Mouse (Mus musculus) cerebellum, postnatal 14 days (tissue): ENCODE measurements around the gene Arhgap1.
A peak's percentile ranks its signal among the peaks of the same experiment; 100 is the strongest.
"Not testable (repeated sequence)": the region's sequence is repeated elsewhere in the genome, so short reads cannot be mapped to it uniquely, and the experiment has no call there.

Experiments
- DNase-seq, 2 experiments: peaks; one replicate each; pipeline ENCODE4 v3.0.0; 2021; ENCODE audit warnings: mixed read lengths in 2 of 2

The Arhgap1 gene

DNA sequence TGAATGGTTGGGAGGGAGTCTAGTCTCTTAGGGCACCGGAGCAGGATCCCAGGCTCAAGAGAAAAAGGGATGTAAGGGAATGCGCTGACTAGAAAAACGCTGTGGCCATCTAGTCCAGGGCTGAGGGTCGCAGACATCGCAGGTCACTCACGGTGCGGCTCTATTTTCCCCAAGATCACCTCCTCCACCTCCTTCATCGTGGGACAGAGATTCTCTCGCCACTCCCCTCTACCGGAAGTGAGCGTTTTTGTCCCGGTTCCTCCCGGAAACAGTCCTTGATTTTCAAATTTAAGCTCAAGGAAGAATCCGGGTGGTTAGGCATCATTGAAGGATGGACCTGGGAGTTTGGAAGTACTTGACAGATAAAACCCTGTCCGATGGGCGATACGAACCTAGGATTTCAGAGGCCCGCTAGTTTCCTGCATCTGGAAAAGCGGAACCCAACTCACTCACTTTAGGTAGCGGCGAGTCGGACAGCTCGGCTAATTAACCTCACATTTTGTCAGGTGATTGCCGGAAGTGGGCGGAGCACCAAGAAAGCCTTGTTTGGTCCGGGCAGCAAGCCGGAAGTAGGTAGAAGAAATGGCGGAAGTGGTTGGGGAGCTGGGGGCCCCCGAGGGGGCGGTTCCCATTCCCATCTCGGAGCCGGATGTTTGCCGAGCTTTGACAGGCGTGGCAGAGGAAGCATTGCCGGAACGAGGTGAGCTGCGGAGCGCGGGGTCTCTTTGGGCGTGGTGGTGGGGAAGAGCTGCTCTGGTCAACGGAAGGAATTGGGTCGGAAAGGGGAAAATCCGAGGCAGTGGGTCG, at the start of gene Arhgap1, which contains the start of gene Zfp408:
TSS of gene Arhgap1 (plus strand) at position 308 of the 807 bp plus-strand sequence.
TSS of gene Zfp408 (minus strand) at position 239 of the 807 bp plus-strand sequence.
- DNase-seq = peak; percentile 99

DNA sequence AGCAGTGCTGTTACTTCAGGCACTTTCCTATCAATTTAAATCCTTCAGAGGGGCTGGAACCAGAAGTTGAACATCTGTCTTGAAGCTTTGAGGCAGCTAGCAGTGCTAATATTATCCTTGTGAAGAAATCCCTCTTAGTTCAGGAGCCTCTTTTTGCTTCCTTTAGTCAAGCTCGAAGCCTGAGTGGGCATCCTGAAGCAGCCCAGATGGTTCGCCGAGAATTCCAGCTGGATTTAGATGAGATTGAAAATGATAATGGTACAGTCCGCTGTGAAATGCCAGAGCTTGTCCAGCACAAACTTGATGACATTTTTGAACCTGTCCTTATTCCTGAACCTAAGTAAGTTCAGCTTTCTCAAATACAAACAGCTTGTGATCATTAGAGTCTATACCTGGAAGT, 49.2 kb upstream of the Arhgap1 start:
- DNase-seq = no peak

DNA sequence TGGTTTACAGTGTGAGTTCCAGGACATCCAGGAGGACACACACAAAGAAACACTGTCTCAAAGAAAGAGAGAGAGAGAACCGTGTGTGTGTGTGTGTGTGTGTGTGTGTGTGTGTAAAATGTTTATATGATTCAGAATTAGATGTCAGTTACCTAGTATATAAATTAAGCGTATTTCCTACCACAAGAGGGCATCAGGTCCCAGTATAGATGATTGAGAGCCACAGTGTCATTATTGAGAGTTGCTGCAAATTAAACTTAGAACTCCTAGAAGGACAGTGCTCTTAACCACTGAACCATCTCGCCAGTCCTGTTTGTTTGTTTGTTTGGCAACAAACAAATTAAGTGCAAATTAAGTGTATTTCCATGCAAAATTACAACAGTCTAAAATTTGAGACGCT, 47.3 kb upstream of the Arhgap1 start:
- no peak for DNase-seq

DNA sequence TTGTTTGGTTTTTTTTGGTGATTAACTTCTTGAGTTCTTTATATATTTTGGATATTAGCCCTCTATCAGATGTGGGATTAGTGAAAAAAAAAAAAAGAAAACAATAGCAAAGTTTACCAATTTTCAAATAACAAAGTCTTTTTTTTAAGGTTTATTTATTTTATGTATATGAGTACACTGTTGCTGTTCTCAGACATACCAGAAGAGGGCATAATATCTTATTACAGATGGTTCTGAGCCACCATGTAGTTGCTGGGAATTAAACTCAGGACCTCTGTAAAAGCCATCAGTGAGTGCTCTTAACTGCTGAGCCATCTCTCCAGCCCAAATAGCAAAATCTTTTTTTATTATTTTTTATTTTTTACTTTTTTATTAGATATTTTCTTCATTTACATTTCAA, 40.3 kb upstream of the Arhgap1 start:
- DNase-seq = not testable (repeated sequence)

DNA sequence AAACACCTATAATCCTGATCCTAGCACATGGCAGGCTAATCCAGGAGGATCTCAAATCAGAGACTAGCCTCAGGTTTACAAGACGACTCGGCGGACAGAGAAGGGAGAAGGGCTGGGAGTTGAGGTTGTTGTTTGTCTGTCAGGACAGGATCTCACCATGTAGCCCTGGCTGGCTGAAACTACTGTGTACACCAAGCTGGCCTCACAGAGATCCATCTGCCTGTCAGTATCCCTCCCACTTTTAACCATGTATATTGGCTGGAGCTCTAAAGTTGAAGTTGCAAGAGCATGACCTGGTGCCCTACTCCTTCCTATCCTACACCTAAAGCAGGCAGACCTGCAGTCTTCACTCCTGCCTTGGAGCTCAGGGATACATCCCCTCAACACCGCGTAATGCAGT, 27.3 kb upstream of the Arhgap1 start:
- DNase-seq = no peak

DNA sequence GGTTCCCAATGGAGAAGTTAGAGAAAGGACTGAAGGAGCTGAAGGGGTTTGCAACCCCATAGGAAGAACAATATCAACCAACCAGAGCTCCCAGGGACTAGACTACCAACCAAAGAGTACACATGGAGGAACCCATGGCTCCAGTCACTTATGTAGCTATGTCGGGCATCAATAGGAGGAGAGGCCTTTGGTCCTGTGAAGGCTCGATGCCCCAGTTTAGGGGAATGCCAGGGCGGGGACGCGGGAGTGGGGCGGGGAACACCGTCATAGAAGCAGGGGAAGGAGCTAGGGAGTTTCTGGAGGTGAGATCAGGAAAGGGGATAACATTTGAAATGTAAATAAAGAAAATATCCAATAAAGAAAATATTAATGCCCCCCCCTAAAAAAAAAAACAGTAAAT, 26.3 kb upstream of the Arhgap1 start:
- not testable (repeated sequence) for DNase-seq

DNA sequence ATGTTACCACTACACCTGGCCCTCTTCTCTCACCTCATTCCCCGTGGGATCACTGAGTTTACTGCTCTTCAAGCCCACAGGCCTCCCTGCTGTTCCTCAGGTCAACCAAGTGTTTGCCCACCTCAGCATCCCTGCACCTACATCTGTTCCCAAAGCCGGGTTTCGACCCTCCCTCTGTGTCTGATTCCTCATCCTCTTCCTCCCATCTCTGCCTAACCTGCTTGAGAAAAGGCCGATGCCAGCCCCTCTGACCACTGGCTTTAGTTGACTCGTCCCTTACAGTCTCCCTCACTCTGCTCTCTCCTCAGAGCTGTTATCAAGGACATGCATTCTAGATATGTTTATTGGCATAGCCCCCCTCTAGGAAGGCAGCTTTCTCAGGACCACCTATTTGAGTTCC, 22.2 kb upstream of the Arhgap1 start:
- no peak for DNase-seq

DNA sequence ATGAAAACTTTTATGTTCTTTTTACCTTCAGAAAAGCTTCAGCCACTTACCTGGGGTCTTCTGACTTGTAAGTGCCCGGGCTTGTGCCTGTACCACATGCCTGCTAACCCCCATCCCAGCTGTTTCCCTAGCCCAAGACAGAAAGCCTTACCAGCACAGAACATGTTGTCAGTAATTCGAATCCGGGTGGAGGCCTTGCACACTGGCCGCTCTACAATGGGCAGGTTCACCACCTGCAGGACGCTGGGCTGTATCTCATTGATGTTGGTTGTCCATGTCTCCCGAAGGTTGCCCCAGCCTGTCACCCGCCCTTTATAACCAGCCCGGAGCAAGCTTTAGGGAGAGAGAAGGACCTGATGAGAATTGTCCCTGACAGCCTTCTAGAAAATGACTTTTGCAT, 21.5 kb upstream of the Arhgap1 start:
- no peak for DNase-seq

DNA sequence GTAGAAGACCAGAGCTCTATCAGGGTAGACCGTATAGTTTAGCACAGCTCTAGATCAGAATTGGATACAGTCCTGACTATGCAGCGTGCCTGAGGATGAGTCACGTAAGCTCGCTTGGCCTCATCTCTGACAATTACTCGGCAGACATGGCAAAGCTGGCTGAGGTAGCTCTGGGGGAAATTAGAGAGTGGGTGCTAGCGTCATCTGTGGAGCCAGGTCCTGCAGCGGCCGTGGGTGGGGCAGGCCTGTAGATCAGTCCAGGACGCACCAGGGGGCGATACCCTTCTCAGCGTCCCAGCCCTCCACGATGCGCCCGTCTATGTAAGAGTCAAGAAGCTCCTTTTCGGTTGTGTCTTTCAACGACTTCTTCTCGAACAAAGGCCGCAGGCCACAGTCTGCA, 20.0 kb upstream of the Arhgap1 start:
- no peak for DNase-seq

DNA sequence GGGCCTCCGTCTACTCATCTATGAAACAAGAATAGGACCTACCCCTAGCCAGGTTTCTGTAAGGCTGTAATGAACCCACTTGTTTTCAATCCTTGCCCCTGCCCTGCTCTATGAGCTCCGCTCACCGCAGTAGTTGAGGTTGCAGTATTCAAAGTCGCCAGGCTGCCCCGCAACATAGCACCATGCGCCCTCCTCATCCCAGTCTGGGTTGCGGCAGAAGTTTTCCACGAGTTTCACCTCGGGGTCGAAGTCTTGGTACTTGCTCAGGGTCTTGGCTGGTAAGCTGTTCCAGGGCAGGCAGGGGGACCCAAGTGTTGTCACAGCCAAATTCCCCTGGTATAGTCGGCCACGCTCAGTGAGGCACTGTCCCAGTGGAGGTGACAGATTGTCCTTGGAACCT, 19.3 kb upstream of the Arhgap1 start:
- no peak for DNase-seq

DNA sequence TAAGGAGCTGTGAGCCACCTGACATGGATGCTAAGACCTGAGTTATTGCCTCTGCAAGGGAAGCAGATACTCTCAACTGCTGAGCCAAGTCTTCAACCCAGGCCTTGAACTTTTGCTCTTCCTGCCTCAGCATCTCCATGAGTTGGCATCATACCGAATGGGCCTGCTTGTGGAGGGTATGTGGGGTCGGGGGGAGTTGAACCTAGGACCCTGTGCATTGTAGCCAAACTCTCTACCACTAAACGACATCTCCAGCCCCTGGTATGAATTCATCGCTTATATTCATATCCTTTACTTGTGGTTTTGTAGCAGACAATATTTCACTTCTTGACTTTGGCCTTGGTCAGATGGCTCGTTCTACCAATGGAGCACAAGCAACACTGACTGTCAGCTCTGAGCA, 17.8 kb upstream of the Arhgap1 start:
- no peak for DNase-seq

DNA sequence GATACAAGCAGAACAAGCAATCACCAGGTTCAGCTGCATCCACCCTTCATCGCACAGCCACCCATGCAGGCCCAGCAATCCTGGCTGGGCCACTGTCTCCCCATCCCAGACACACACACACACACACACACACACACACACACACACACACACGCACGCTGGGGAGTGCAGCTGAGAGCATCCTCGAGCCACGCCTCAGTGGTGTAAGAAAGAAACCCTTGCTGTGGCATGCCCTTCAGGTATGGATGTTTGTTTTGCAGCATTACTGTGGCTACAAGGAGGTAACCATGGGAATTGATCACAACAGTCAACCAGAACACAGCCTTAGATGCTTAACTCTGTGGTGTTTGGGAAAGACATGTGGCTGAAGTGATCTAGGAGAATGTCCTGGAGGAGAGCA, 17.3 kb upstream of the Arhgap1 start:
- no peak for DNase-seq

DNA sequence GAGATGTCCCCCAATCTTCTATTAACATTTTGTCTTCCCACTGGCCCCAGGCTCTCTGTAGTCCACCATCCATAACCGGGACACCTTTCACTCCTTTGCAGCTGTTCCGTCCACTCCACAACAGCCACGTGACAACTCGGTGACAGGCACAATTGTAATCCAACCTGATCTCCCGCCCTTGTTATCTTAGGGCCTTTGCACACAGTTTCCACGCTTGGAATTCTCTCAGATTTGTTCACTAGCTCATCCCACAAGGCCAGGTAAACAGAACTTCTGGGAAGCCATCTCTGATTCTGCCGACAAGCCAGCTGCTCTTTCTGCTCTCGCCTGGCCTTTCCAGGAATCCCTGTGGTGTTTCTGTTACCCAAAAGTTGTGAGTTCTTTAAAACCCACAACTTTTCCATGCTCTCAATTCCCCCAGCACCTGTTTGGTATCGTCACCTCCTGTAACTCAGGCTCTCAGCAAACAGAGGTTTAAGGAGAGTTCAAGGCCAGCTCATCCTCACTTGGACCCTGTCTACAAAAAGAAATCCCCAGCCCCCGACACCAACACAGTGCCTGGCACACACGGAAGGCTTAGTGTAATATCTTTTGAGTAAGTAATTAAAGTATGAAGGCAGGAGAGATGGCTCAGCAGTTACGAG, 16.2 kb upstream of the Arhgap1 start:
- DNase-seq = no peak

DNA sequence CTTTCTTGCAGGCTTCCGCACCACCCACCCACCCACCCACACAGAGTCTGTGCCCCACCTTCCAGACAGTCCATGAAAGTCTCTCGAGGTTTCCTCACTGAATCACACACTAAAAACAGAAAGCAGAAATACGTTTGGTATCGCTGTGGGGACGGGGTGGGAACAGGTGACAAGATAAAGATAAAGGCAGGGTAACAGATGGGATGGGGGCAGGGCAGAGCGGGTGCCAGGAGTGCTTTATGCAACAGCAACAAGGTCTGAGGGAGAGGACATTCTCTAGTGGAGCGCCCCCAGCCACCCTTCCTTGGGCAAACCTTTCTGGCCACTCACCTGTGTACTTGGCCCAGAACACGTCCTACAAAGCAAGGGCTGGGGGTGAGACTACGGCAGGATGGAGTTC, 14.8 kb upstream of the Arhgap1 start:
- DNase-seq = peak; percentile 79 to 83

DNA sequence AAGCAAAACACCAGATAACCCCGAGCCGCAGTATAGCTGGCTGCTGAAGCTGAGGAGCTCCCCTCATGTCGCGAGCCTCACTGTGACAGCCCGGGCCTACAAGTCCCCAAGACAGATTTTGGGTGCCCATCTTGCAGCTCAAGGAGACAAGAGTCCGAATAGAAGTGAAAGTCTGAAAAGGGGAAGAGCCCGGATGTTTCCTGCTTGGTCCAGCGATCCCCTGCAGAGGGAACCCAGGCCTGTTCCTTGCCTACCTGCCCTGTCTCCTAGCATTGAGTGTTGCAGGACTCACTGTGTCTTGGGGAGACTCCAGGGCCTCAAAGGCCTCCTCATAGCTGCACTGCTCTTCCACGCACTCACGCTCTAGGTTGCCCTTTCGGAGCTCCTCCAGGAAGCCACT, 14.2 kb upstream of the Arhgap1 start:
- DNase-seq = no peak

DNA sequence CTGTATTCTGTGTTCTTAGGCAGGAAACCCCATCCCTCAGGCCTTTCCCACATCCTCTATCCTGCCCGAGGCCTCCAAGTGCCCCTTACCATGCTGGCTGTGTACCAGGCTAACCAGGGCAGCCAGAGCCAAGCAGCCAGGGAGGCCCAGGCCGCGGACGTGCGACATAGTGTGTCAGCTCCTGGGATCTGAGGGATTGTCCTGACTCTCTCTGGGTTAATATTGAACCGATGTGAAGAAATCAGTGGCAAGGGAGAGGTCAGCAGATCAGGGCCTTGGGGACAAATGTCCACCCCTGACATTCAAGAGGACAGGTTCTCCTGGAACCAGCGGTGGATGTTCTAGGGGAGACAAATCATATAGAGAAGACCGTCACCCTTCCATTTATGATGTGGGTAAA, 13.4 kb upstream of the Arhgap1 start, which contains the start of gene F2:
TSS of gene F2 (minus strand) at position 186 of the 400 bp plus-strand sequence.
- no peak for DNase-seq

DNA sequence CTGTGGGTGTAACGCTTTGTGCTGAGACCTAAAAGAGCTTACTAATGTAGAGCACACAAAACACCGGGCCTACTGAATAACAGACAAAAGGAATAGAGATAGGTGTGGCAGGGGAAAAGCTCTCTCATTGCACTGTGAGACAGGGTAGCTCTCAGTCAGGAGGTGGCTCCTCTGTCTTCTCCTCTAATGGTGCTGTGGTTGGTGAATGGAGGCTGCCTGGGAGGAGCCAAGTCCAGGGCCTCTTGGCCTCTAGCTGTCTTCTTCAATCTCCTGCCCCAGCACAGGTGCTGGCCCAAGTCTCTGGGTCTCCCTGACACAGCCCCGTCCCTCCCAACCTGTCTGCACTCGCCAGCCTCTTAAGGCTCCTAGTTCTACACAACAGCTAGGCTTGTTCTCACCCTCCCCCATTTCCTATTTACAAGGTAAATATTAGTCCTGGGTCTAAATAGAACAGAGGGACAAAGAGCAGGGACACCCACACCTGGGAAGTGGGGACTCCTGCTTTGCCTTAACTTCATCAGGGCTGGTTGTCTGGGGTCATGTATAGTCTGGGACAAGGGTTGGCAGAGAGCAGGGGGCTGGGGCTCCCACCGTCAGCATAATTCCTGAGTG, 12.8 kb upstream of the Arhgap1 start:
- no peak for DNase-seq

DNA sequence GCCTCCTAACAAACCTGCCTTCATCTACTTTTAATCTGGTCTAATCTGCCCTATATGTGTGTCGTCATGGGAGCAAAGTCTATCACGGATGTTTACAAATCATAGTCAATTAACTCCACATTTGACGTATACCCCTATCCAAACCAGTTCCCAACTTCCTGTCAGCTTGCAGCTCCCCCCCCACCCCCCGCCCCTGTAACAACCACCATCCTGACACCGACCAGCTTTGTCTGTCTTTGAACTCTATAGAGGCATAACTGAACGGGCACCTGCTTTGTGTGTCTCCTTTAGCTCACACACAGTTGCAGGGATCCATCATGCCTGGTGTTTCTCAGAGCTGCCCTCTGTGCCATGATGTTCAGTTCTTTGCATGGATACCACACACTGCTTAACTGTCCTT, 10.7 kb upstream of the Arhgap1 start:
- DNase-seq = no peak

DNA sequence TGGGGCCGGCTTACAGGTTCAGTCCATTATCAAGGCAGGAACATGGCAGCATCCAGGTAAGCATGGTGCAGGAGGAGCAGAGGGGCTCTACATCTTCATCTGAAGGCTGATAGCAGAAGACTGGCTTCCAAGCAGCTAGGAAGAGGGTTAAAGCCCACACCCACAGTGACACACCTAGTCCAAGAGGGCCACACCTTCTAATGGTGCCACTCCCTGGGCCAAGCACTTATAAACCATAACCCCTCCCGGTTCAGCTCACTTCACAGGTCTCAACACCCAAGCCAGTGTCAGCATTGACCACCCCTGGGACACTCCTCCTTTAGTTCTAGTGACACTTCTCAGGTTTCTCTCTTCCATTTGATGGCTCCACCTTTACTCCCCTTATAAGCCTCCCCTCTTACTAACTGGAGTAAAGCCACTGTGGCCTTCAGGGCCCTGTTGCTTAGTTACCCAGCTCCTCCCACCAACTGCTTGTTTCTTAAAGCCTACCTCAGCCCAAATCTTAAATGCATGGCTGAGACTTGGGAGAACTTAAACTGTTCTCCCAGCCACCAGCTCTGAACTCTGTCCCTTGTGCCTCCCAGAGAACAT, 6.7 kb upstream of the Arhgap1 start:
- DNase-seq = no peak

DNA sequence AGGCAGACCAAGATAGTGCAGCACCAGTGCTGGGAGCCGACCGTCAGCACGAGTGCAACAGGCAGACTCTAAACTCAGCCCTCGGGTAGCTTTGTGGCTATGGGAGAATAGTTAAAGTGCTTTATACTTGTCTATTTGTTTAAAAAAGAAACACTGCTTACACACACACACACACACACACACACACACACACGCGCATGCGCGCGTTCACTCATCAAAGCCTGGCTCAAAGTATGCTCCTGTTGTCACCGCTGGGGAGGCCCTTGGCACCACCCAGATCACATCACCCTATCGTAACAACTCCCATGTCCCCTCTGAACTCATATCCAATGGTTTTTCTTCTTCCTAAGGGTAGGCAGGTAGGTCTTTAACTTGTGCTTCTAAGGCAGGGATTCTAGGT, 5.6 kb upstream of the Arhgap1 start:
- DNase-seq = no peak

DNA sequence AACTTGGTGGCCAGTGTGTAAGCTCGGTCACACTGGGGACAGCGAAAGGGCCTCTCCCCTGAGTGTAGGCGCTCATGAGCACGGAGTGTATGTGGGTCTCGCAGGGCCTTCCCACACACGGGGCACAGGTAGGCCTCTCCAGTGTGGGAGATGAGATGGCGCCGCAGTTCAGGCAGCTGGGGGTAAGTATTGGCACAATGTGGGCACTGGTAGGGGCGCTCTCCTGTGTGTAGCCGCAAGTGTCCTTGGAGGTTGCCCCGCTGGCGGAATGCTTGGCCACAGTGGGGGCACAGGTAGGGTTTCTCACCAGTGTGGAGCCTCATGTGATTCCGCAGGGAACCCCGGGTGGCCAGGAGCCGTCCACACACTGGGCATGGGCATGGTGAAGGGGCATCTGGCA, 4.3 kb upstream of the Arhgap1 start:
- DNase-seq = no peak

DNA sequence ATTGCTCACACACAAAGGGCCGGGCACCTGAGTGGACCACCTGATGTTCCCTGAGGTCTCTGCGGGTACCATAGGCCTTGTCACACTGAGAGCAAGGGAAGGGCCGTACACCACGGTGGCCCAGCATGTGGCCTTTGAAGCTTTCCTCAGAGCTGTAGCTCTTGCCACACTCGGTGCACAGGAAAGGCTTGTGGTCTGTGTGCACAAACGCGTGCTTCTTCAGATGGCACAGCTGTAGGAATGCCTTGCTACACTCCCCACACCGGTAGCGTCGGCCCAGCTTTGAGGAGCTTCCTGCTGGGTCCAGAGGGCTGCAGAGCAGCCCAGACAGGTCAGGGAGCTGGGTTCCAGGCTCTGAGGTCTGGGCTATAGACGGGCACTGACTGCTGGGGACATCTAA, 3.8 kb upstream of the Arhgap1 start:
- DNase-seq = no peak

DNA sequence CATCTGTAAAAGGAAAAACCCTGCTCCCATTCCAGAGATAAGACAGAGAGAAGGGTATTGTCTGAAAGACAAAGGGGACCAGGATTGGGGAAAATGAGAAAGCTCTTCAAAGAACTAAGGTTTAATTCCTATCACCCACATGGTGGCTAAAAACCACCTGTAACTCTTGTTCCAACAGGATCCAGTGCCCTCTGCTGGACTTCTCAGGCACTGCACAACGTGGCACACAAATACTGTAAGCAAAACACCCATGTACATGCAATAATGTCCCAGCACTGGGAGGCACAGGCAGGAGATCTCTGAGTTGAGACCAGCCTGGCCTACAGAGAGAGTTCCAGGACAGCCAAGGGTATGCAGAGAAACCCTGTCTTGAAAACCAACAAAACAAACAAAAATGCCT, 2.9 kb upstream of the Arhgap1 start:
- DNase-seq = peak; percentile 70 to 89

DNA sequence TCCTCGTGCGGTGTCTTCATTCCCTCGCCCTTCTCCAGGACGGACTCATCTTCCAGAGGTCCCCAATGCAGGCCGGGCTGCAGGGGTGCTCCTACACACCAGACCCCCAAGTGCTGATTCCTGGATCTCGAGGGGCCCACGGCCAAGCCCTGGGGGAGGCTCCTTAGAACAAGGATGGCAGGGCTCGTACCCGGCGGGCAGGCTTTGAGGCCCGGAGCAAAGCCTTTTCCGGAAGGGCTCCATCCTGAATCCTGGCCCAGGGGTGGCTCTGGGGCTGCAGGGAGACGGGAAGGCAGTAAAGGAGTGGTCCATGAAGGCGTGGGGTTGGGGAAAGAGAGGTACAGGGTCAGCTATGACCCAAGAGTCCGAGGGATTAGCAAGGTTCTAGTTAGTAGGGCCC, 508 bp upstream of the Arhgap1 start:
- peak; percentile 30 for DNase-seq
